20 mouse cellular contexts compared by ENCODE assay signal in the genomic region with DNA sequence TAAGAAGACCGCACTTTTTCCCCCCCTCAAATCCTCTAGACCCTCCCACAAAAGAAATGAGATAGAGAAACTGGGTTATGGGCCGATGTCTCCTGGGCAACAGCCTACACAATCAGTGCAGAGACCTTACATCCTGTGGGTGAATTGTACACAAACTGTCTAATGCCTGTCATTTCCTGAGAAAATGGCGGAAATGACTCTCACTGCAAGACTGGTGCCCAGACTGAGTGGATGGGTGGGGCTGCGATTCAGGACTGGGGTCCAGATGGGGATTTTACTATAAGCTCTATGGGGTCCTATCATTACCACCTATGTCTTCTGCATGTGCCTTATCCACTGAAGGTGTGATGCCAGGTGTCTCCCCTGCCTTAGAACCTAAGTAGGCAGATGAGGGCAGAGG. TPM values are rescaled to one million over a fixed set of nuclear protein-coding genes. Genes with fewer than 3 reads are reported as not detected.
DNase-seq lines count a peak whose midpoint lies in the region; ATAC-seq and TF ChIP-seq lines count a peak whose summit lies in the region.
"Had no signal": no experiment of that assay in that cellular context is flagged by ENCODE, and none has a peak within 500 bp of the region (broad histone marks: within the 10 kb centered on the region; RNA-seq: fewer than 3 reads in every experiment).

No protein-coding gene starts in this region.

- peak overlapping the region; percentile 66; the same call in 1 of the 2 replicates for H3K27ac ChIP-seq in heart, postnatal 0 days (ENCODE audit: low read depth)
- no peak overlapping the region for H3K27ac ChIP-seq in cerebellum, adult 2 months (ENCODE audit: insufficient read depth, low read length)
- H3K27ac ChIP-seq: forebrain, embryonic 15.5 days; limb, embryonic 10.5 days; midbrain, embryonic 13.5 days had no signal

- no peak for TF ChIP-seq CTCF in heart, postnatal 0 days (IDR thresholded peaks at IDR 0.05; ENCODE audit: low read depth)
- no peak for TF ChIP-seq CTCF in cerebellum, adult 2 months (IDR thresholded peaks at IDR 0.05; ENCODE audit: borderline replicate concordance, insufficient read depth, low read depth, low read length)

- no peak for TF ChIP-seq EP300 in heart, postnatal 0 days (IDR thresholded peaks at IDR 0.05; ENCODE audit: low read depth)

- no peaks in the 10 kb centered on the region for H3K27me3 ChIP-seq in heart, postnatal 0 days (ENCODE audit: control insufficient read depth, insufficient read depth, low read length)
- no peaks in the 10 kb centered on the region for H3K27me3 ChIP-seq in cerebellum, adult 2 months (ENCODE audit: control insufficient read depth, insufficient read depth, low read length)
- H3K27me3 ChIP-seq: forebrain, embryonic 15.5 days; midbrain, embryonic 13.5 days; Patski had no signal

- H3K9ac ChIP-seq in heart, postnatal 0 days (replicated peaks; ENCODE audit: low read depth, low read length) = no peak overlapping the region
- H3K9ac ChIP-seq: forebrain, embryonic 15.5 days; midbrain, embryonic 13.5 days had no signal

- no peaks in the 10 kb centered on the region for H3K9me3 ChIP-seq in heart, postnatal 0 days (replicated peaks; ENCODE audit: control insufficient read depth, low read length)
- H3K9me3 ChIP-seq: forebrain, embryonic 15.5 days; limb, embryonic 10.5 days; midbrain, embryonic 13.5 days had no signal

- no peaks in the 10 kb centered on the region for H3K36me3 ChIP-seq in heart, postnatal 0 days (replicated peaks; ENCODE audit: control insufficient read depth, insufficient read depth, low read length)
- H3K36me3 ChIP-seq: forebrain, embryonic 15.5 days; limb, embryonic 10.5 days; midbrain, embryonic 13.5 days had no signal

- H3K4me1 ChIP-seq in heart, postnatal 0 days (ENCODE audit: control insufficient read depth, insufficient read depth) = no peaks in the 10 kb centered on the region
- peaks cover 10% of the 10 kb centered on the region for H3K4me1 ChIP-seq in cerebellum, adult 2 months (ENCODE audit: control insufficient read depth, insufficient read depth, low read length)
- H3K4me1 ChIP-seq: forebrain, embryonic 15.5 days; limb, embryonic 10.5 days; midbrain, embryonic 13.5 days had no signal

- H3K4me2 ChIP-seq in heart, postnatal 0 days (ENCODE audit: low read depth, low read length) = no peak overlapping the region
- H3K4me2 ChIP-seq: forebrain, embryonic 15.5 days; midbrain, embryonic 13.5 days had no signal

- intact Hi-C loops in heart, postnatal 36 days (cut with DNase I) = no loop called here

- H3K4me3 ChIP-seq in heart, postnatal 0 days (ENCODE audit: low read depth, low read length) = no peak overlapping the region
- no peak overlapping the region for H3K4me3 ChIP-seq in cerebellum, adult 2 months (replicated peaks; ENCODE audit: insufficient read depth, low read depth, low read length)
- H3K4me3 ChIP-seq: forebrain, embryonic 15.5 days; limb, embryonic 10.5 days; midbrain, embryonic 13.5 days had no signal

- peak; percentile 34 for DNase-seq in heart, postnatal 0 days (ENCODE audit: low spot score)
- DNase-seq in heart, postnatal 36 days = no peak
- DNase-seq in CD8-positive naive resting alpha-beta T cell, adult 2 months (ENCODE audit: low read depth in 2 of 2, low spot score in 2 of 2) = peak; percentile 74 to 75
- peak; percentile 14 for DNase-seq in lung, postnatal 14 days
- DNase-seq in thymus, postnatal 14 days = peak; percentile 73
- DNase-seq in cerebellum, adult 2 months = no peak
- DNase-seq in kidney, adult 8-10 months = no peak
- no peak for DNase-seq in frontal cortex, adult 2 months (ENCODE audit: extremely low spot score in 1 of 2, low spot score in 1 of 2)
- DNase-seq: adrenal gland, adult 2 months; gastrocnemius, postnatal 25 days; kidney, postnatal 14 days had no signal

- WGBS in heart, postnatal 0 days = 60% methylated on average over 4 of the region's 4 CpGs
- WGBS in cerebellum, adult 2 months = 88% methylated on average over 4 of the region's 4 CpGs

- ATAC-seq in heart, postnatal 0 days (ENCODE audit: insufficient read depth, low read depth) = no peak
- ATAC-seq: forebrain, embryonic 15.5 days; intestine, embryonic 16.5 days; midbrain, embryonic 13.5 days; Patski had no signal

- TF ChIP-seq POLR2A in cerebellum, adult 2 months (IDR thresholded peaks at IDR 0.05; ENCODE audit: borderline replicate concordance, insufficient read depth, low read length) = no peak

RNA-seq across cellular contexts. Expression of a gene that starts 1.9 kb away (rescaled TPM):
- total RNA-seq in heart, postnatal 0 days (2014; rRNA removed; ENCODE audit: low replicate concordance) = 0.35 TPM in 1 of 2 replicates, not detected in the other
- not detected in 2 replicates for polyA plus RNA-seq in heart, postnatal 0 days (2015; fragmentation: Nextera tagmentation; extraction: Ambion mirVana)
- not detected for total RNA-seq in heart, postnatal 36 days (2021)
- polyA plus RNA-seq in cerebellum, adult 2 months (2012; rRNA removed) = 0.57 and 0.77 TPM in 2 replicates
- 0.18 and 0.32 TPM in 2 replicates for polyA plus RNA-seq in frontal cortex, adult 2 months (2012; rRNA removed)
- total RNA-seq: heart, postnatal 25 days had no signal
- polyA plus RNA-seq: C2C12; limb, embryonic 10.5 days had no signal

RNA-seq across cellular contexts. Expression of a gene that starts 25.0 kb away (rescaled TPM):
- total RNA-seq in heart, postnatal 0 days (2014; rRNA removed; ENCODE audit: low replicate concordance) = not detected in 2 replicates
- polyA plus RNA-seq in heart, postnatal 0 days (2015; fragmentation: Nextera tagmentation; extraction: Ambion mirVana) = not detected in 2 replicates
- not detected for total RNA-seq in heart, postnatal 36 days (2021)
- polyA plus RNA-seq in cerebellum, adult 2 months (2012; rRNA removed) = not detected in 2 replicates
- polyA plus RNA-seq in frontal cortex, adult 2 months (2012; rRNA removed) = 0.04 TPM in 1 of 2 replicates, not detected in the other
- total RNA-seq: adrenal gland, adult 2 months; heart, postnatal 25 days; layer of hippocampus, postnatal 25 days had no signal
- polyA plus RNA-seq: adrenal gland, adult 2 months; C2C12; embryonic facial prominence, embryonic 14.5 days; forebrain, embryonic 15.5 days; intestine, embryonic 16.5 days; limb, embryonic 10.5 days; midbrain, embryonic 13.5 days had no signal

RNA-seq across cellular contexts. Expression of a gene that starts 30.1 kb away (rescaled TPM):
- 79.3 and 94.6 TPM in 2 replicates for total RNA-seq in heart, postnatal 0 days (2014; rRNA removed; ENCODE audit: low replicate concordance)
- 32.7 and 34.4 TPM in 2 replicates for polyA plus RNA-seq in heart, postnatal 0 days (2015; fragmentation: Nextera tagmentation; extraction: Ambion mirVana)
- 100 to 1,000 TPM; 163 to 167 TPM for total RNA-seq in heart, postnatal 36 days (2021)
- 3.5 and 3.7 TPM in 2 replicates for polyA plus RNA-seq in cerebellum, adult 2 months (2012; rRNA removed)
- 6.4 and 6.7 TPM in 2 replicates for polyA plus RNA-seq in frontal cortex, adult 2 months (2012; rRNA removed)

Comparison
In these comparisons a context has a peak if more than half of its experiments do, and no peak if none do; other contexts are left out.
1. DNase-seq: peak in heart, postnatal 0 days (single experiment), CD8-positive naive resting alpha-beta T cell, adult 2 months (2 of 2), lung, postnatal 14 days (single experiment) and thymus, postnatal 14 days (single experiment); none in heart, postnatal 36 days (0 of 2), cerebellum, adult 2 months (0 of 2), kidney, adult 8-10 months (0 of 2) and frontal cortex, adult 2 months (0 of 2).